Mouse (Mus musculus): ENCODE results near the gene Dbn1.

Gene Dbn1

GRCm38 (mm10) chr13:55510332-55510667 lies 22.4 kb upstream of the Dbn1 start:
- DNase-seq: no peak

GRCm38 (mm10) chr13:55508531-55508930 lies 20.6 kb upstream of the Dbn1 start:
- DNase-seq: no peak

GRCm38 (mm10) chr13:55507877-55508276 lies 20.0 kb upstream of the Dbn1 start:
- no peak for DNase-seq

- DNase-seq: no peak
Measured at GRCm38 (mm10) chr13:55506697-55507096, 18.8 kb upstream of the Dbn1 start.

GRCm38 (mm10) chr13:55505810-55506209 lies 17.9 kb upstream of the Dbn1 start:
- DNase-seq: no peak

GRCm38 (mm10) chr13:55504390-55504789 lies 16.5 kb upstream of the Dbn1 start:
- DNase-seq: no peak

GRCm38 (mm10) chr13:55502405-55502804 lies 14.5 kb upstream of the Dbn1 start:
- no peak for DNase-seq

GRCm38 (mm10) chr13:55500575-55500974 lies 12.7 kb upstream of the Dbn1 start:
- DNase-seq: peak; percentile 36

GRCm38 (mm10) chr13:55498906-55499305 lies 11.0 kb upstream of the Dbn1 start:
- no peak for DNase-seq

- no peak for DNase-seq
Measured at GRCm38 (mm10) chr13:55496661-55497060, 8.8 kb upstream of the Dbn1 start.

- no peak for DNase-seq
Measured at GRCm38 (mm10) chr13:55495702-55496101, 7.8 kb upstream of the Dbn1 start.

GRCm38 (mm10) chr13:55494883-55495621 lies 7.1 kb upstream of the Dbn1 start:
- DNase-seq: peak; percentile 49

- DNase-seq: no peak
Measured at GRCm38 (mm10) chr13:55494257-55494656, 6.3 kb upstream of the Dbn1 start.

- DNase-seq: peak; percentile 34
Measured at GRCm38 (mm10) chr13:55486916-55487577, 864 bp downstream of the Dbn1 start.

- no peak for DNase-seq
Measured at GRCm38 (mm10) chr13:55486029-55486794, 1.7 kb downstream of the Dbn1 start.

- DNase-seq: no peak
Measured at GRCm38 (mm10) chr13:55484520-55485088, 3.3 kb downstream of the Dbn1 start.

GRCm38 (mm10) chr13:55483593-55483992 lies 4.3 kb downstream of the Dbn1 start:
- DNase-seq: no peak

- no peak for DNase-seq
Measured at GRCm38 (mm10) chr13:55483071-55483470, 4.8 kb downstream of the Dbn1 start.

- peak; percentile 32 for DNase-seq
Measured at GRCm38 (mm10) chr13:55482542-55482941, 5.4 kb downstream of the Dbn1 start.

GRCm38 (mm10) chr13:55479929-55480328 lies 8.0 kb downstream of the Dbn1 start:
- no peak for DNase-seq

GRCm38 (mm10) chr13:55479008-55479407 lies 8.9 kb downstream of the Dbn1 start:
- DNase-seq: no peak

- peak; percentile 41 for DNase-seq
Measured at GRCm38 (mm10) chr13:55478036-55478435, 9.9 kb downstream of the Dbn1 start.

- DNase-seq: no peak
Measured at GRCm38 (mm10) chr13:55477492-55477891, 10.4 kb downstream of the Dbn1 start.

GRCm38 (mm10) chr13:55476256-55476655 lies 11.7 kb downstream of the Dbn1 start:
- no peak for DNase-seq

Data from lung, postnatal 14 days (tissue).